25 mouse cellular contexts compared by ENCODE assay signal in genomic region chr17:88034418-88034817, GRCm38 (mm10). TPM values are rescaled to one million over a fixed set of nuclear protein-coding genes. Genes with fewer than 3 reads are reported as not detected.
DNase-seq lines count a peak whose midpoint lies in the region; ATAC-seq and TF ChIP-seq lines count a peak whose summit lies in the region.
"Had no signal": no experiment of that assay in that cellular context is flagged by ENCODE, and none has a peak within 500 bp of the region (broad histone marks: within the 10 kb centered on the region; RNA-seq: fewer than 3 reads in every experiment).

No protein-coding gene starts in this region.

- no peak for TF ChIP-seq EP300 in liver, postnatal 0 days (IDR thresholded peaks at IDR 0.05; ENCODE audit: low read depth)
- TF ChIP-seq EP300 in stomach, postnatal 0 days (optimal IDR thresholded peaks at IDR 0.05) = no peak

- H3K9me3 ChIP-seq in liver, embryonic 12.5 days (replicated peaks) = no peaks in the 10 kb centered on the region
- no peaks in the 10 kb centered on the region for H3K9me3 ChIP-seq in liver, postnatal 0 days (ENCODE audit: low read length)
- no peaks in the 10 kb centered on the region for H3K9me3 ChIP-seq in stomach, postnatal 0 days (ENCODE audit: control insufficient read depth, low read length)
- H3K9me3 ChIP-seq: embryonic facial prominence, embryonic 10.5 days; embryonic facial prominence, embryonic 15.5 days; forebrain, embryonic 15.5 days; hindbrain, embryonic 12.5 days; kidney, embryonic 15.5 days had no signal

- intact Hi-C loops in left cerebral cortex, postnatal 10 days (cut with DNase I) = no loop called here

- H3K27ac ChIP-seq in liver, embryonic 12.5 days = peak overlapping the region; percentile 70
- H3K27ac ChIP-seq in liver, postnatal 0 days (ENCODE audit: low read depth) = no peak overlapping the region
- H3K27ac ChIP-seq in stomach, postnatal 0 days (replicated peaks) = no peak overlapping the region
- H3K27ac ChIP-seq: embryonic facial prominence, embryonic 10.5 days; embryonic facial prominence, embryonic 15.5 days; forebrain, embryonic 15.5 days; hindbrain, embryonic 12.5 days; kidney, embryonic 15.5 days; layer of hippocampus, adult 2 months had no signal

- WGBS in liver, embryonic 12.5 days (ENCODE audit: insufficient replicate concordance) = 38% methylated on average over 4 of the region's 4 CpGs
- 61% methylated on average over 4 of the region's 4 CpGs for WGBS in liver, postnatal 0 days (ENCODE audit: insufficient replicate concordance)
- WGBS in stomach, postnatal 0 days = 72% methylated on average over 4 of the region's 4 CpGs

- H3K4me3 ChIP-seq in liver, embryonic 12.5 days = peak overlapping the region; percentile 2; the same call in 1 of the 2 replicates
- H3K4me3 ChIP-seq in liver, postnatal 0 days (ENCODE audit: low read depth, low read length) = no peak overlapping the region
- H3K4me3 ChIP-seq in stomach, postnatal 0 days (ENCODE audit: low read depth, low read length) = no peak overlapping the region
- H3K4me3 ChIP-seq: embryonic facial prominence, embryonic 10.5 days; embryonic facial prominence, embryonic 15.5 days; forebrain, embryonic 15.5 days; hindbrain, embryonic 12.5 days; kidney, embryonic 15.5 days; layer of hippocampus, adult 2 months had no signal

- ATAC-seq in erythroblast, adult 5-6 weeks (replicated peaks; ENCODE audit: low FRiP score, poor library complexity, severe bottlenecking) = peak; percentile 55; the same call in 1 of the 2 replicates
- peak; percentile 94 for ATAC-seq in liver, embryonic 12.5 days
- 0 out of 2 replicates have a peak, but pooled peaks have one; percentile 43 for ATAC-seq in liver, postnatal 0 days
- no peak for ATAC-seq in stomach, postnatal 0 days (ENCODE audit: low FRiP score, low TSS enrichment)
- ATAC-seq: forebrain, embryonic 15.5 days had no signal

- H3K4me2 ChIP-seq in liver, embryonic 12.5 days = peak overlapping the region; percentile 45
- peak overlapping the region; percentile 7 for H3K4me2 ChIP-seq in liver, postnatal 0 days (ENCODE audit: low read depth, low read length)
- H3K4me2 ChIP-seq in stomach, postnatal 0 days (replicated peaks; ENCODE audit: low read depth) = no peak overlapping the region
- H3K4me2 ChIP-seq: embryonic facial prominence, embryonic 15.5 days; forebrain, embryonic 15.5 days; heart, embryonic 11.5 days; hindbrain, embryonic 12.5 days; kidney, embryonic 15.5 days had no signal

- H3K27me3 ChIP-seq in liver, embryonic 12.5 days (replicated peaks) = no peaks in the 10 kb centered on the region
- H3K27me3 ChIP-seq in liver, postnatal 0 days (ENCODE audit: insufficient read depth, low read length) = no peaks in the 10 kb centered on the region
- H3K27me3 ChIP-seq in stomach, postnatal 0 days (ENCODE audit: control insufficient read depth, insufficient read depth, low read length) = no peaks in the 10 kb centered on the region
- H3K27me3 ChIP-seq: CH12.LX; embryonic facial prominence, embryonic 15.5 days; forebrain, embryonic 15.5 days; hindbrain, embryonic 12.5 days; kidney, embryonic 15.5 days had no signal

- H3K36me3 ChIP-seq in liver, embryonic 12.5 days = no peaks in the 10 kb centered on the region
- H3K36me3 ChIP-seq in liver, postnatal 0 days (replicated peaks; ENCODE audit: insufficient read depth, low read length) = no peaks in the 10 kb centered on the region
- H3K36me3 ChIP-seq in stomach, postnatal 0 days (ENCODE audit: control insufficient read depth, insufficient read depth, low read length) = no peaks in the 10 kb centered on the region
- H3K36me3 ChIP-seq: embryonic facial prominence, embryonic 15.5 days; forebrain, embryonic 15.5 days; hindbrain, embryonic 12.5 days; kidney, embryonic 15.5 days had no signal

- DNase-seq in c-Kit-positive CD71-positive TER-119-negative erythroid progenitor cells, embryonic 14.5 days (ENCODE audit: low read depth) = peak; percentile 43
- no peak for DNase-seq in liver, postnatal 0 days
- DNase-seq in stomach, postnatal 0 days (ENCODE audit: low spot score) = no peak
- no peak for DNase-seq in left cerebral cortex, adult 8-10 months (ENCODE audit: low spot score in 2 of 2)
- DNase-seq in gastrocnemius, adult 8-10 months (ENCODE audit: low spot score in 2 of 2) = no peak
- DNase-seq in left cerebral cortex, postnatal 10 days (ENCODE audit: extremely low spot score in 1 of 2, low spot score in 2 of 2) = no peak
- DNase-seq: adrenal gland, adult 8-10 months; cerebellum, adult 18-20 months; cerebellum, postnatal 10 days; gastrocnemius, postnatal 10 days; heart, postnatal 36 days; kidney, adult 18-20 months; kidney, postnatal 36 days; lung, postnatal 4 days; midbrain, embryonic 14.5 days had no signal

- H3K9ac ChIP-seq in liver, embryonic 12.5 days = peak overlapping the region; percentile 18; the same call in 1 of the 2 replicates
- no peak overlapping the region for H3K9ac ChIP-seq in liver, postnatal 0 days (replicated peaks)
- H3K9ac ChIP-seq in stomach, postnatal 0 days (ENCODE audit: low read length) = no peak overlapping the region
- H3K9ac ChIP-seq: embryonic facial prominence, embryonic 15.5 days; forebrain, embryonic 15.5 days; hindbrain, embryonic 12.5 days; kidney, embryonic 15.5 days had no signal

- TF ChIP-seq CTCF in liver, postnatal 0 days (IDR thresholded peaks at IDR 0.05; ENCODE audit: low read depth) = no peak
- TF ChIP-seq CTCF in stomach, postnatal 0 days (IDR thresholded peaks at IDR 0.05; ENCODE audit: low read depth) = no peak

- H3K4me1 ChIP-seq in liver, embryonic 12.5 days = peaks cover 59% of the 10 kb centered on the region
- H3K4me1 ChIP-seq in liver, postnatal 0 days (ENCODE audit: insufficient read depth) = peaks cover 17% of the 10 kb centered on the region
- H3K4me1 ChIP-seq in stomach, postnatal 0 days (replicated peaks; ENCODE audit: control insufficient read depth, insufficient read depth) = 0 out of 2 replicates have a peak, but pooled peaks cover 2% of the 10 kb centered on the region
- H3K4me1 ChIP-seq: forebrain, embryonic 15.5 days had no signal

RNA-seq across cellular contexts. Expression of gene Fbxo11, which starts 30.7 kb away (rescaled TPM):
- total RNA-seq in erythroblast, adult 5-6 weeks (2015; ENCODE audit: low replicate concordance) = 11.5 and 13.2 TPM in 2 replicates
- total RNA-seq in erythroblast, adult 5-6 weeks (2017; ENCODE audit: low replicate concordance) = 5.7 and 8.7 TPM in 2 replicates
- 6.2 and 7.0 TPM in 2 replicates for polyA plus RNA-seq in liver, embryonic 12.5 days (2016; fragmentation: Nextera tagmentation; extraction: Ambion mirVana)
- polyA plus RNA-seq in liver, postnatal 0 days (2015; fragmentation: Nextera tagmentation; extraction: Ambion mirVana) = 4.1 and 4.7 TPM in 2 replicates
- 7.7 and 9.1 TPM in 2 replicates for polyA plus RNA-seq in stomach, postnatal 0 days (2015; fragmentation: Nextera tagmentation; extraction: Ambion mirVana)
- 100 to 1,000 TPM; 110 to 121 (median 120) TPM for total RNA-seq in left cerebral cortex, adult 8-10 months (2022)
- 10 to 100 TPM; 27.0 to 36.5 (median 31.9) TPM for total RNA-seq in gastrocnemius, adult 8-10 months (2022)
- 100 to 1,000 TPM; 109 to 111 TPM for total RNA-seq in left cerebral cortex, postnatal 10 days (2021)

RNA-seq across cellular contexts. Expression of gene Msh6, which starts 59.6 kb away (rescaled TPM):
- total RNA-seq in erythroblast, adult 5-6 weeks (2015; ENCODE audit: low replicate concordance) = 15.2 and 21.5 TPM in 2 replicates
- total RNA-seq in erythroblast, adult 5-6 weeks (2017; ENCODE audit: low replicate concordance) = 21.4 and 22.9 TPM in 2 replicates
- 52.0 and 52.4 TPM in 2 replicates for polyA plus RNA-seq in liver, embryonic 12.5 days (2016; fragmentation: Nextera tagmentation; extraction: Ambion mirVana)
- polyA plus RNA-seq in liver, postnatal 0 days (2015; fragmentation: Nextera tagmentation; extraction: Ambion mirVana) = 8.9 and 11.7 TPM in 2 replicates
- polyA plus RNA-seq in stomach, postnatal 0 days (2015; fragmentation: Nextera tagmentation; extraction: Ambion mirVana) = 11.3 and 11.6 TPM in 2 replicates
- total RNA-seq in left cerebral cortex, adult 8-10 months (2022) = 10 to 100 TPM; 14.5 to 16.0 (median 15.2) TPM
- 1 to 10 TPM; 3.5 to 4.7 (median 4.2) TPM for total RNA-seq in gastrocnemius, adult 8-10 months (2022)
- 10 to 100 TPM; 13.6 to 14.4 TPM for total RNA-seq in left cerebral cortex, postnatal 10 days (2021)
